Mouse (Mus musculus): ENCODE measurements around the gene Gm28539.

- TF ChIP-seq CTCF (IDR thresholded peaks at IDR 0.05; ENCODE audit: borderline replicate concordance, extremely low read depth, insufficient read depth, insufficient read length), result no peak
- TF ChIP-seq POLR2A (IDR thresholded peaks at IDR 0.05; ENCODE audit: borderline replicate concordance, extremely low read depth, insufficient read depth, insufficient read length, poor library complexity, severe bottlenecking), result no peak
Observed at GRCm38 (mm10) chr16:18786652-18787051, 49.7 kb upstream of the Gm28539 start.
